10 mouse cellular contexts compared by ENCODE assay signal in genomic region chr5:144221305-144221704, GRCm38 (mm10). TPM values are rescaled to one million over a fixed set of nuclear protein-coding genes. Genes with fewer than 3 reads are reported as not detected.
DNase-seq lines count a peak whose midpoint lies in the region; ATAC-seq and TF ChIP-seq lines count a peak whose summit lies in the region.
"Had no signal": no experiment of that assay in that cellular context is flagged by ENCODE, and none has a peak within 500 bp of the region (broad histone marks: within the 10 kb centered on the region; RNA-seq: fewer than 3 reads in every experiment).

No protein-coding gene starts in this region.

- H3K4me2 ChIP-seq in limb, embryonic 12.5 days: no peak overlapping the region
- H3K4me2 ChIP-seq in stomach, postnatal 0 days (replicated peaks; ENCODE audit: low read depth): no peak overlapping the region

- no peak overlapping the region for H3K4me3 ChIP-seq in limb, embryonic 12.5 days (replicated peaks)
- H3K4me3 ChIP-seq in limb, embryonic 10.5 days: no peak overlapping the region
- H3K4me3 ChIP-seq in stomach, postnatal 0 days (ENCODE audit: low read depth, low read length): no peak overlapping the region

- no peaks in the 10 kb centered on the region for H3K9me3 ChIP-seq in limb, embryonic 12.5 days
- H3K9me3 ChIP-seq in limb, embryonic 10.5 days (replicated peaks): no peaks in the 10 kb centered on the region
- no peaks in the 10 kb centered on the region for H3K9me3 ChIP-seq in stomach, postnatal 0 days (ENCODE audit: control insufficient read depth, low read length)
- H3K9me3 ChIP-seq: megakaryocyte, embryonic 14.5 days had no signal

- 59% methylated on average over 4 of the region's 4 CpGs for WGBS in limb, embryonic 12.5 days
- WGBS in limb, embryonic 10.5 days: 78% methylated on average over 4 of the region's 4 CpGs
- 35% methylated on average over 4 of the region's 4 CpGs for WGBS in stomach, postnatal 0 days

- DNase-seq in adrenal gland, adult (ENCODE audit: inconsistent age in 2 of 2, low spot score in 1 of 2): peak; percentile 53 to 88
- no peak for DNase-seq in adrenal gland, adult 8-10 months
- no peak for DNase-seq in limb, embryonic 10.5 days (ENCODE audit: low spot score)
- peak; percentile 53 for DNase-seq in stomach, postnatal 0 days (ENCODE audit: low spot score)
- DNase-seq in MN1 (ENCODE audit: low spot score): no peak
- DNase-seq in right cerebral cortex, postnatal 14 days: no peak
- DNase-seq: right cerebral cortex, postnatal 4 days had no signal

- TF ChIP-seq CTCF in stomach, postnatal 0 days (IDR thresholded peaks at IDR 0.05; ENCODE audit: low read depth): no peak

- 0 out of 2 replicates have a peak overlapping the region, but pooled peaks have one; percentile 7 for H3K27ac ChIP-seq in limb, embryonic 12.5 days
- H3K27ac ChIP-seq in limb, embryonic 10.5 days: no peak overlapping the region
- H3K27ac ChIP-seq in stomach, postnatal 0 days (replicated peaks): no peak overlapping the region

- no peak for TF ChIP-seq EP300 in stomach, postnatal 0 days (optimal IDR thresholded peaks at IDR 0.05)

- H3K4me1 ChIP-seq in limb, embryonic 12.5 days (replicated peaks): peaks cover 24% of the 10 kb centered on the region
- peaks cover 37% of the 10 kb centered on the region for H3K4me1 ChIP-seq in limb, embryonic 10.5 days
- peaks cover 3% of the 10 kb centered on the region; the same call in 1 of the 2 replicates for H3K4me1 ChIP-seq in stomach, postnatal 0 days (replicated peaks; ENCODE audit: control insufficient read depth, insufficient read depth)

- H3K36me3 ChIP-seq in limb, embryonic 12.5 days: no peaks in the 10 kb centered on the region
- H3K36me3 ChIP-seq in limb, embryonic 10.5 days: peaks cover 13% of the 10 kb centered on the region; the same call in 1 of the 2 replicates
- H3K36me3 ChIP-seq in stomach, postnatal 0 days (ENCODE audit: control insufficient read depth, insufficient read depth, low read length): no peaks in the 10 kb centered on the region

- no peak for ATAC-seq in limb, embryonic 12.5 days (ENCODE audit: insufficient number of reproducible peaks, insufficient read depth, low FRiP score, low TSS enrichment, low read depth)
- peak; percentile 68 for ATAC-seq in inflammation-experienced regulatory T-cells, adult 6 months
- ATAC-seq in stomach, postnatal 0 days (ENCODE audit: low FRiP score, low TSS enrichment): peak; percentile 52

- no peak overlapping the region for H3K9ac ChIP-seq in limb, embryonic 12.5 days (replicated peaks)
- H3K9ac ChIP-seq in stomach, postnatal 0 days (ENCODE audit: low read length): no peak overlapping the region

- H3K27me3 ChIP-seq in limb, embryonic 12.5 days: no peaks in the 10 kb centered on the region
- H3K27me3 ChIP-seq in limb, embryonic 10.5 days (ENCODE audit: low read depth, poor library complexity, severe bottlenecking): no peaks in the 10 kb centered on the region
- no peaks in the 10 kb centered on the region for H3K27me3 ChIP-seq in stomach, postnatal 0 days (ENCODE audit: control insufficient read depth, insufficient read depth, low read length)

RNA-seq across cellular contexts. Expression of gene Tecpr1, which starts 2.1 kb away (rescaled TPM):
- 100 to 1,000 TPM; 113 to 201 (median 148) TPM for total RNA-seq in adrenal gland, adult 8-10 months (2022)
- polyA plus RNA-seq in limb, embryonic 12.5 days (2016; fragmentation: Nextera tagmentation; extraction: Ambion mirVana): 22.1 and 24.3 TPM in 2 replicates
- 15.1 and 21.0 TPM in 2 replicates for polyA plus RNA-seq in limb, embryonic 10.5 days (2016; fragmentation: Nextera tagmentation; extraction: Ambion mirVana)
- polyA plus RNA-seq in inflammation-experienced regulatory T-cells, adult 6 months (2017; shearing (Covaris generic)): 10 to 100 TPM; 74.3 to 93.5 (median 81.1) TPM
- polyA plus RNA-seq in stomach, postnatal 0 days (2015; fragmentation: Nextera tagmentation; extraction: Ambion mirVana): 15.4 and 16.9 TPM in 2 replicates

RNA-seq across cellular contexts. Expression of gene Bri3, which starts 22.9 kb away (rescaled TPM):
- total RNA-seq in adrenal gland, adult 8-10 months (2022): 100 to 1,000 TPM; 101 to 135 (median 118) TPM
- 143 and 148 TPM in 2 replicates for polyA plus RNA-seq in limb, embryonic 12.5 days (2016; fragmentation: Nextera tagmentation; extraction: Ambion mirVana)
- 122 and 125 TPM in 2 replicates for polyA plus RNA-seq in limb, embryonic 10.5 days (2016; fragmentation: Nextera tagmentation; extraction: Ambion mirVana)
- polyA plus RNA-seq in inflammation-experienced regulatory T-cells, adult 6 months (2017; shearing (Covaris generic)): 1 to 10 TPM; 2.0 to 5.2 (median 3.2) TPM
- polyA plus RNA-seq in stomach, postnatal 0 days (2015; fragmentation: Nextera tagmentation; extraction: Ambion mirVana): 197 and 214 TPM in 2 replicates

RNA-seq across cellular contexts. Expression of gene Bhlha15, which starts 31.2 kb away (rescaled TPM):
- total RNA-seq in adrenal gland, adult 8-10 months (2022): 1 to 10 TPM in 3 of 4 experiments, under 1 TPM in 1; 0.61 to 3.0 (median 2.3) TPM
- 0.05 and 0.15 TPM in 2 replicates for polyA plus RNA-seq in limb, embryonic 12.5 days (2016; fragmentation: Nextera tagmentation; extraction: Ambion mirVana)
- polyA plus RNA-seq in limb, embryonic 10.5 days (2016; fragmentation: Nextera tagmentation; extraction: Ambion mirVana): 0.11 and 0.18 TPM in 2 replicates
- under 1 TPM in 2 of 3 experiments, not detected in 1; 0.21 to 0.26 TPM for polyA plus RNA-seq in inflammation-experienced regulatory T-cells, adult 6 months (2017; shearing (Covaris generic))
- 9.2 and 11.6 TPM in 2 replicates for polyA plus RNA-seq in stomach, postnatal 0 days (2015; fragmentation: Nextera tagmentation; extraction: Ambion mirVana)

Comparison
In these comparisons a context has a peak if more than half of its experiments do, and no peak if none do; other contexts are left out.
1. DNase-seq: peak in adrenal gland, adult (2 of 2) and stomach, postnatal 0 days (single experiment); none in adrenal gland, adult 8-10 months (single experiment), limb, embryonic 10.5 days (single experiment), MN1 (single experiment) and right cerebral cortex, postnatal 14 days (single experiment).
2. RNA of gene Bri3, which starts 22.9 kb away (polyA plus RNA-seq): 197 to 214 TPM in stomach, postnatal 0 days, 143 to 148 TPM in limb, embryonic 12.5 days and 122 to 125 TPM in limb, embryonic 10.5 days; 2.0 to 5.2 TPM in inflammation-experienced regulatory T-cells, adult 6 months; every median in the first group is over 10 times any median in the second.